In genomic region chr4:120924554-120925299, GRCm38 (mm10) we compare ENCODE assay signal across 8 mouse cellular contexts. TPM values are rescaled to one million over a fixed set of nuclear protein-coding genes. Genes with fewer than 3 reads are reported as not detected.
DNase-seq lines count a peak whose midpoint lies in the region; ATAC-seq lines count a peak whose summit lies in the region.

Gene Exo5 (minus strand): TSS chr4:120925017.

- DNase-seq in A20 (ENCODE audit: low read depth, low spot score) (peak; percentile 96), liver (peak; percentile 93)
- peak; percentile 94 for DNase-seq in brain, adult 2 months (ENCODE audit: low read depth, low spot score)
- DNase-seq in heart, embryonic 10.5 days (ENCODE audit: low spot score): peak; percentile 99
- DNase-seq in spleen, postnatal 4 days (ENCODE audit: low spot score in 2 of 2): peak; percentile 88 to 94

- H3K27ac ChIP-seq in heart, embryonic 10.5 days: peak within 1 kb of the TSS; percentile 92
- peak within 1 kb of the TSS; percentile 92 for H3K27ac ChIP-seq in kidney, embryonic 15.5 days

- no peaks in the 10 kb centered on the region for H3K27me3 ChIP-seq in heart, embryonic 10.5 days (ENCODE audit: insufficient read depth, poor library complexity, severe bottlenecking)
- H3K27me3 ChIP-seq in kidney, embryonic 15.5 days: no peaks in the 10 kb centered on the region

- peak within 1 kb of the TSS; percentile 68 for H3K4me2 ChIP-seq in kidney, embryonic 15.5 days

- peak within 1 kb of the TSS; percentile 80 for H3K4me3 ChIP-seq in heart, embryonic 10.5 days
- peak within 1 kb of the TSS; percentile 73 for H3K4me3 ChIP-seq in kidney, embryonic 15.5 days (replicated peaks)

- WGBS in heart, embryonic 10.5 days: 1% methylated on average over 33 of the region's 33 CpGs
- under 1% methylated on average over 33 of the region's 33 CpGs for WGBS in kidney, embryonic 15.5 days

- peak within 1 kb of the TSS; percentile 70 for H3K9ac ChIP-seq in kidney, embryonic 15.5 days

- ATAC-seq in erythroblast, adult 5-6 weeks (replicated peaks; ENCODE audit: low FRiP score, poor library complexity, severe bottlenecking): peak; percentile 97
- ATAC-seq in kidney, embryonic 15.5 days (replicated peaks; ENCODE audit: low FRiP score): peak; percentile 99
- peak; percentile 95 for ATAC-seq in monocyte, adult 5-6 weeks (replicated peaks; ENCODE audit: insufficient number of reproducible peaks, low FRiP score, low TSS enrichment, poor library complexity, severe bottlenecking)

- no peaks in the 10 kb centered on the region for H3K9me3 ChIP-seq in heart, embryonic 10.5 days
- H3K9me3 ChIP-seq in kidney, embryonic 15.5 days (replicated peaks): peaks cover 4% of the 10 kb centered on the region; the same call in 1 of the 2 replicates

- H3K36me3 ChIP-seq in heart, embryonic 10.5 days: peaks cover 32% of the 10 kb centered on the region
- peaks cover 32% of the 10 kb centered on the region for H3K36me3 ChIP-seq in kidney, embryonic 15.5 days

- peaks cover 5% of the 10 kb centered on the region; the same call in 1 of the 2 replicates for H3K4me1 ChIP-seq in heart, embryonic 10.5 days
- peaks cover 15% of the 10 kb centered on the region for H3K4me1 ChIP-seq in kidney, embryonic 15.5 days

RNA-seq across cellular contexts. Expression of gene Exo5, which starts in this region (rescaled TPM):
- 7.5 and 21.1 TPM in 2 replicates for total RNA-seq in erythroblast, adult 5-6 weeks (2015; ENCODE audit: low replicate concordance)
- 1.7 and 4.1 TPM in 2 replicates for total RNA-seq in erythroblast, adult 5-6 weeks (2017; ENCODE audit: low replicate concordance)
- polyA plus RNA-seq in heart, embryonic 10.5 days (2016; fragmentation: Nextera tagmentation; extraction: Ambion mirVana): 14.8 and 25.8 TPM in 2 replicates
- 31.4 and 32.7 TPM in 2 replicates for polyA plus RNA-seq in kidney, embryonic 15.5 days (2015; fragmentation: Nextera tagmentation; extraction: Ambion mirVana)
- total RNA-seq in monocyte, adult 5-6 weeks (2017): 6.7 to 14.7 TPM (median 12.3 TPM) in 3 replicates

Comparison
In these comparisons a context has a peak if more than half of its experiments do, and no peak if none do; other contexts are left out.
1. Peak in every context shown above with its lines: DNase-seq, ATAC-seq, H3K4me3 ChIP-seq and H3K27ac ChIP-seq.